Comparison of ENCODE assay signal across 8 mouse cellular contexts in genomic region chr4:133015710-133016651, GRCm38 (mm10). TPM values are rescaled to one million over a fixed set of nuclear protein-coding genes. Genes with fewer than 3 reads are reported as not detected.
DNase-seq lines count a peak whose midpoint lies in the region; ATAC-seq lines count a peak whose summit lies in the region.

No protein-coding gene starts in this region.

- peaks cover 52% of the 10 kb centered on the region for H3K4me1 ChIP-seq in forebrain, embryonic 14.5 days (ENCODE audit: control insufficient read depth, insufficient read depth, low read length)
- peaks cover 82% of the 10 kb centered on the region for H3K4me1 ChIP-seq in limb, embryonic 12.5 days (replicated peaks)

- H3K27ac ChIP-seq in forebrain, embryonic 14.5 days (ENCODE audit: low read depth, low read length), result peak overlapping the region; percentile 21
- peak overlapping the region; percentile 64 for H3K27ac ChIP-seq in limb, embryonic 12.5 days

- H3K4me3 ChIP-seq in forebrain, embryonic 14.5 days (ENCODE audit: low read depth, low read length), result no peak overlapping the region
- peak overlapping the region; percentile 4; the same call in 1 of the 2 replicates for H3K4me3 ChIP-seq in limb, embryonic 12.5 days (replicated peaks)

- ATAC-seq in forebrain, embryonic 14.5 days, result no peak; the same call in 1 of the 2 replicates
- no peak for ATAC-seq in limb, embryonic 12.5 days (ENCODE audit: insufficient number of reproducible peaks, insufficient read depth, low FRiP score, low TSS enrichment, low read depth)
- ATAC-seq in megakaryocyte-erythroid progenitor cell, adult 5-6 weeks (replicated peaks; ENCODE audit: low FRiP score, low TSS enrichment, poor library complexity, severe bottlenecking), result no peak

- H3K9ac ChIP-seq in forebrain, embryonic 14.5 days (ENCODE audit: low read length), result peak overlapping the region; percentile 35
- H3K9ac ChIP-seq in limb, embryonic 12.5 days (replicated peaks), result peak overlapping the region; percentile 42; the same call in 1 of the 2 replicates

- H3K27me3 ChIP-seq in forebrain, embryonic 14.5 days (replicated peaks; ENCODE audit: control insufficient read depth, insufficient read depth, low read length), result peaks cover 2% of the 10 kb centered on the region; the same call in 1 of the 2 replicates
- no peaks in the 10 kb centered on the region for H3K27me3 ChIP-seq in limb, embryonic 12.5 days

- no peaks in the 10 kb centered on the region for H3K9me3 ChIP-seq in forebrain, embryonic 14.5 days (replicated peaks; ENCODE audit: control insufficient read depth, low read length)
- no peaks in the 10 kb centered on the region for H3K9me3 ChIP-seq in limb, embryonic 12.5 days

- 23% methylated on average over 9 of the region's 9 CpGs for WGBS in forebrain, embryonic 14.5 days
- 39% methylated on average over 6 of the region's 9 CpGs for WGBS in limb, embryonic 12.5 days

- peak; percentile 28 for DNase-seq in kidney, adult 18-20 months
- DNase-seq in kidney, postnatal 36 days, result no peak
- peak; percentile 73 for DNase-seq in NIH3T3 (ENCODE audit: low read depth)
- DNase-seq in forebrain, embryonic 14.5 days (ENCODE audit: low spot score), result peak; percentile 61
- no peak for DNase-seq in layer of hippocampus, adult 11-12 months (ENCODE audit: low spot score)
- no peak for DNase-seq in urinary bladder, postnatal 36 days (ENCODE audit: low spot score in 2 of 2)

- 0 out of 2 replicates have a peak, but pooled peaks cover 3% of the 10 kb centered on the region for H3K36me3 ChIP-seq in forebrain, embryonic 14.5 days (ENCODE audit: control insufficient read depth, insufficient read depth, low read length)
- peaks cover 28% of the 10 kb centered on the region; the same call in 1 of the 2 replicates for H3K36me3 ChIP-seq in limb, embryonic 12.5 days

- H3K4me2 ChIP-seq in forebrain, embryonic 14.5 days (ENCODE audit: low read length), result peak overlapping the region; percentile 95; the same call in 1 of the 2 replicates
- peak overlapping the region; percentile 97 for H3K4me2 ChIP-seq in limb, embryonic 12.5 days

RNA-seq across cellular contexts. Expression of gene Ahdc1, which starts 4.9 kb away (rescaled TPM):
- 8.6 and 12.2 TPM in 2 replicates for polyA plus RNA-seq in forebrain, embryonic 14.5 days (2014; fragmentation: Nextera tagmentation; extraction: Ambion mirVana)
- 13.2 and 14.5 TPM in 2 replicates for polyA plus RNA-seq in limb, embryonic 12.5 days (2016; fragmentation: Nextera tagmentation; extraction: Ambion mirVana)
- total RNA-seq in megakaryocyte-erythroid progenitor cell, adult 5-6 weeks (2014; fragmentation: Nextera tagmentation), result 4.8 and 7.0 TPM in 2 replicates
- 0.33 and 0.72 TPM in 2 replicates for total RNA-seq in megakaryocyte-erythroid progenitor cell, adult 5-6 weeks (2017)

RNA-seq across cellular contexts. Expression of gene Fgr, which starts 42.1 kb away (rescaled TPM):
- 0.23 TPM in 1 of 2 replicates, not detected in the other for polyA plus RNA-seq in forebrain, embryonic 14.5 days (2014; fragmentation: Nextera tagmentation; extraction: Ambion mirVana)
- 0.26 and 0.36 TPM in 2 replicates for polyA plus RNA-seq in limb, embryonic 12.5 days (2016; fragmentation: Nextera tagmentation; extraction: Ambion mirVana)
- total RNA-seq in megakaryocyte-erythroid progenitor cell, adult 5-6 weeks (2014; fragmentation: Nextera tagmentation), result 2.8 TPM in 1 of 2 replicates, not detected in the other
- 0.30 and 0.33 TPM in 2 replicates for total RNA-seq in megakaryocyte-erythroid progenitor cell, adult 5-6 weeks (2017)

Comparison
In these comparisons a context has a peak if more than half of its experiments do, and no peak if none do; other contexts are left out.
1. DNase-seq: peak in kidney, adult 18-20 months (single experiment), NIH3T3 (single experiment) and forebrain, embryonic 14.5 days (single experiment); none in kidney, postnatal 36 days (0 of 2), layer of hippocampus, adult 11-12 months (single experiment) and urinary bladder, postnatal 36 days (0 of 2).